Mouse (Mus musculus) CH12.LX (cell line): Measurements from ENCODE around the gene Gm20481. TPM values are rescaled to one million over a fixed set of nuclear protein-coding genes. Genes with fewer than 3 reads are reported as not detected.
A peak's percentile ranks its signal among the peaks of the same experiment; 100 is the strongest.

Experiments used
- DNase-seq: peaks from one replicate; pipeline ENCODE4 v3.0.0-alpha.2; 2013; ENCODE audit errors: extremely low read depth
- H3K27ac ChIP-seq: 2 replicates; pipeline ENCODE4 v1.5.1; 2012; ENCODE audit warnings: low read depth, mild to moderate bottlenecking, control low read depth, moderate library complexity; ENCODE audit not compliant: insufficient read depth
- H3K27me3 ChIP-seq: replicated peaks from 2 replicates; pipeline ENCODE3; 2012; ENCODE audit warnings: inconsistent platforms
- H3K36me3 ChIP-seq, 2 experiments: replicated peaks in 1 of 2; 2 replicates each; pipeline versions ENCODE3 to v1.6.1; 2012; ENCODE audit warnings: inconsistent platforms in 1 of 2, low read length in 1 of 2, mild to moderate bottlenecking in 1 of 2, mixed read lengths in 1 of 2, moderate library complexity in 1 of 2; ENCODE audit not compliant: control insufficient read depth in 1 of 2, insufficient read depth in 1 of 2
- H3K4me1 ChIP-seq, 2 experiments: 2 replicates each; pipeline ENCODE4 v1.6.1; 2012; ENCODE audit warnings: inconsistent platforms in 1 of 2, moderate library complexity in 1 of 2; ENCODE audit not compliant: insufficient read depth in 2 of 2, control insufficient read depth in 1 of 2
- H3K4me2 ChIP-seq: 2 replicates; pipeline ENCODE4 v1.6.1; 2012; ENCODE audit warnings: low read depth, mild to moderate bottlenecking, control low read depth; ENCODE audit not compliant: poor library complexity, insufficient read depth, severe bottlenecking
- H3K4me3 ChIP-seq, 3 experiments: fragments of 150-350 bp in 1 of 3; sonication (generic) in 1 of 3; replicated peaks in 1 of 3; 2 replicates each; pipeline versions ENCODE3 to v1.5.1; 2011 to 2012; ENCODE audit warnings: low read depth in 2 of 3, low read length in 2 of 3, mild to moderate bottlenecking in 2 of 3, moderate library complexity in 2 of 3, control low read depth in 1 of 3, improper control_type of control experiment in 1 of 3, inconsistent platforms in 1 of 3, mixed read lengths in 1 of 3; ENCODE audit not compliant: poor library complexity in 1 of 3
- H3K79me2 ChIP-seq: replicated peaks from 2 replicates; pipeline ENCODE4 v1.6.1; 2012; ENCODE audit warnings: mild to moderate bottlenecking, moderate library complexity; ENCODE audit not compliant: control insufficient read depth, poor library complexity, insufficient read depth, severe bottlenecking; ENCODE audit errors: extremely low read depth
- H3K9ac ChIP-seq: 2 replicates; pipeline ENCODE4 v1.6.1; 2012; ENCODE audit warnings: low read depth, mild to moderate bottlenecking, control low read depth, moderate library complexity; ENCODE audit not compliant: insufficient read depth
- H3K9me3 ChIP-seq: replicated peaks from 2 replicates; pipeline ENCODE3; 2012; ENCODE audit warnings: low read length, inconsistent platforms, mixed read lengths
- CHD1 ChIP-seq: IDR thresholded peaks from 2 replicates; pipeline ENCODE4 v1.6.1; 2012; ENCODE audit warnings: low read depth, low read length, improper control_type of control experiment, inconsistent platforms
- CHD2 ChIP-seq: IDR thresholded peaks from 2 replicates; pipeline ENCODE4 v1.6.1; 2011; ENCODE audit warnings: low read length, improper control_type of control experiment
- CTCF ChIP-seq, 2 experiments: IDR thresholded peaks in 1 of 2; conservative IDR thresholded peaks in 1 of 2; 2 replicates each; pipeline ENCODE4 v1.5.1; 2011 to 2012; ENCODE audit warnings: low read depth in 2 of 2, low read length in 2 of 2, improper control_type of control experiment in 1 of 2, inconsistent platforms in 1 of 2, mild to moderate bottlenecking in 1 of 2, moderate library complexity in 1 of 2
- EP300 ChIP-seq: IDR thresholded peaks from 2 replicates; pipeline ENCODE4 v1.6.1; 2011; ENCODE audit warnings: low read length, improper control_type of control experiment
- HCFC1 ChIP-seq: IDR thresholded peaks from 2 replicates; pipeline ENCODE4 v1.6.1; 2012; ENCODE audit warnings: low read depth, mild to moderate bottlenecking, inconsistent platforms, low read length, improper control_type of control experiment
- IRF4 ChIP-seq: IDR thresholded peaks from 2 replicates; pipeline ENCODE4 v1.6.1; 2014; ENCODE audit warnings: low read depth, mild to moderate bottlenecking, inconsistent platforms, low read length, improper control_type of control experiment
- JUND ChIP-seq: conservative IDR thresholded peaks from 2 replicates; pipeline ENCODE4 v1.6.1; 2011; ENCODE audit warnings: low read depth, low read length, improper control_type of control experiment
- KAT2A ChIP-seq: IDR thresholded peaks from 2 replicates; pipeline ENCODE4 v1.6.1; 2012; ENCODE audit warnings: low read length, improper control_type of control experiment, inconsistent platforms; ENCODE audit not compliant: insufficient replicate concordance
- MAFK ChIP-seq: IDR thresholded peaks from 2 replicates; pipeline ENCODE4 v1.6.1; 2011; ENCODE audit warnings: low read length, improper control_type of control experiment; ENCODE audit not compliant: insufficient replicate concordance
- MXI1 ChIP-seq: IDR thresholded peaks from 2 replicates; pipeline ENCODE4 v1.6.1; 2011; ENCODE audit warnings: mild to moderate bottlenecking, low read depth, low read length, improper control_type of control experiment
- POLR2AphosphoS2 ChIP-seq: IDR thresholded peaks from 2 replicates; pipeline ENCODE4 v1.6.1; 2011; ENCODE audit warnings: low read depth, low read length, improper control_type of control experiment
- SMC3 ChIP-seq: IDR thresholded peaks from 2 replicates; pipeline ENCODE4 v1.6.1; 2011; ENCODE audit warnings: low read depth, low read length, improper control_type of control experiment
- TBP ChIP-seq: conservative IDR thresholded peaks from 2 replicates; pipeline ENCODE4 v1.6.1; 2011; ENCODE audit warnings: low read depth, low read length, improper control_type of control experiment
- TCF12 ChIP-seq: IDR thresholded peaks from 2 replicates; pipeline ENCODE4 v1.6.1; 2014; ENCODE audit warnings: low read depth, mild to moderate bottlenecking, inconsistent platforms, low read length, improper control_type of control experiment
- USF1 ChIP-seq: IDR thresholded peaks from 2 replicates; pipeline ENCODE4 v1.6.1; 2014; ENCODE audit warnings: low read depth, mild to moderate bottlenecking, inconsistent platforms, low read length, improper control_type of control experiment
- ZNF384 ChIP-seq: IDR thresholded peaks from 2 replicates; pipeline ENCODE4 v1.6.1; 2012; ENCODE audit warnings: low read depth, low read length, improper control_type of control experiment, inconsistent platforms
- dilution Hi-C: fragments of 300-500 bp; cut with MboI; formaldehyde crosslinking; loops from 2 replicates; pipeline ENCODE4 v1.14.3; 2020; ENCODE audit warnings: low sequenced_read_pairs; ENCODE audit not compliant: extremely low pct_unique_long_range_greater_than_20kb, extremely low pct_ligation_motif_present
- in situ Hi-C: fragments of 300-500 bp; cut with MboI; formaldehyde crosslinking; loops from 3 replicates; pipeline ENCODE4 v1.14.3; 2019; ENCODE audit warnings: low sequenced_read_pairs, low pct_ligation_motif_present, low pct_unique_long_range_greater_than_20kb, mixed read lengths
- polyA plus RNA-seq: library from polyadenylated mRNA; unstranded; fragments of >175 nt; gene quantifications from 2 replicates; pipeline ENCODE4 v1.2.1, GENCODE M21; 2012; ENCODE audit warnings: low read depth; ENCODE audit not compliant: insufficient read length
- total RNA-seq, 2 experiments: library from RNA; depleted of rRNA; stranded (reverse); fragments of 300-350 nt in 1 of 2; fragments of >200 nt in 1 of 2; gene quantifications; 2 replicates each; pipeline ENCODE4 v1.2.3; 2012 to 2014

Gm20481 gene
- total and polyA plus RNA-seq, 3 experiments = not detected

DNA sequence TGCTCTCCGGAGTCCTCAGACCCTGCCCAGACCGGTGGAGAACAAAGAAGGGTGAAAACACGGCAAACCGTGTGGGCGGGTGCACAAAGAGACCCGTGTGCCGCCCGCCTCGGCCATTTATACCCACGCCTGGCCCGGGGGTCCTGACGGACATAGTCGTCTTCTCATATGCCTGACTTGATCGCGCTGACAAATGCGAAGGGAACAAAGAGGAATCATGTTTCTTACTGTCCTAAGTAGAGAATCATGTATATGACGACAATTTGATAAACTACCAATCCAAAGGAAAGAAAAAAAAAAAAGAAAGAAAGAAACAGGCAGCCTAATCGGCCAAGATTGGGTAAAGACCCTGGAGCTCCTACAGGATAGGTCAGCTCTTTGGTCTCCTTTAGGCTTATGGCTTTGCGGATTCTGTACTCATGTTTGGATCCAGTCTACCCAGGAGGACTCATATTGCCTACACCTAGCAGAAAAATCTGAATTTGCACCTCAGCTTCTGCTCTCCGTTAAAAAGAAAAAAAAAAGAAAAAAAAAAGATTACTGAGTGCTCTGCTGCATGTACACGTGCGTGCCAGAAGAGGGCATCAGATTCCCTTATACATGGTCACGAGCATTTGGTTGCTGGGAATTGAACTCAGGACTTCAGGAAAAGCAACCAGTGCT lies 17.2 kb upstream of the Gm20481 start (continued):
- no peak for TF ChIP-seq EP300
- peak; percentile 98 for TF ChIP-seq POLR2AphosphoS2
- TF ChIP-seq MAFK = no peak
- TF ChIP-seq IRF4 = peak; percentile 17; the same call in 1 of the 2 replicates
- TF ChIP-seq USF1 = no peak
- 0 out of 2 replicates have a peak, but pooled peaks have one; percentile 14 for TF ChIP-seq CHD1

DNA sequence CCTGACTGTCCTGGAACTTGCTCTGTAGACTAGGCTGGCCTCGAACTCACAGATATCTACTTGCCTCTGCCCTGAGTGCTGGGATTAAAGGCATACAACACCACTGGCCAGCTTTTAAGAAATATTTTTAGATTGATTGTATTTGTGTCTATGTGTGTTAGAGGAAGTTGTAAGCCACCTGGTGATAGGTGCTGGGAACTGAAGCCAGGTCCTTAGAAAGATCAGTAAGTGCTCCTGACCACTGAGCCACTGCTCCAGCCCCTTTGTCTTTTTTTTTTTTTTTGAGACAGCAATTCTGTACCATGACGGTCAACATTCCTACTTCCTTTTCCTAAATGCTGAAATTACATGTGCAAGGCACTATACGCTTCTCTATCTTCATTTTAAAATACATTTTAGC lies 16.5 kb upstream of the Gm20481 start:
- peaks cover 19% of the 10 kb centered on the region for H3K79me2 ChIP-seq
- H3K4me1 ChIP-seq = peaks cover 10 to 19% of the 10 kb centered on the region in 2 experiments; a peak in 3 of 4 replicates
- no peaks in the 10 kb centered on the region for H3K9me3 ChIP-seq
- H3K36me3 ChIP-seq = peaks cover 15 to 29% of the 10 kb centered on the region in 2 experiments
- in situ Hi-C loops (no loop called here), dilution Hi-C loops (no loop called here)
- DNase-seq = peak; percentile 49
- H3K27me3 ChIP-seq = no peaks in the 10 kb centered on the region
- no peak overlapping the region for H3K4me2 ChIP-seq
- TF ChIP-seq MXI1 = no peak
- TF ChIP-seq CTCF (conservative IDR thresholded peaks at IDR 0.05 in 1 of 2, IDR thresholded peaks at IDR 0.05 in 1 of 2; ENCODE audit: low read depth in 2 of 2, low read length in 2 of 2) = peak in 1 of 2 experiments; percentile 12; a peak in 1 of 4 replicates
- TF ChIP-seq KAT2A = no peak
- TF ChIP-seq SMC3 = no peak
- TF ChIP-seq JUND = no peak
- no peak for TF ChIP-seq EP300
- peak; percentile 52 for TF ChIP-seq ZNF384
- peak overlapping the region in 1 of 3 experiments; percentile 98 for H3K4me3 ChIP-seq
- H3K9ac ChIP-seq = peak overlapping the region; percentile 92; the same call in 1 of the 2 replicates
- H3K27ac ChIP-seq = no peak overlapping the region

DNA sequence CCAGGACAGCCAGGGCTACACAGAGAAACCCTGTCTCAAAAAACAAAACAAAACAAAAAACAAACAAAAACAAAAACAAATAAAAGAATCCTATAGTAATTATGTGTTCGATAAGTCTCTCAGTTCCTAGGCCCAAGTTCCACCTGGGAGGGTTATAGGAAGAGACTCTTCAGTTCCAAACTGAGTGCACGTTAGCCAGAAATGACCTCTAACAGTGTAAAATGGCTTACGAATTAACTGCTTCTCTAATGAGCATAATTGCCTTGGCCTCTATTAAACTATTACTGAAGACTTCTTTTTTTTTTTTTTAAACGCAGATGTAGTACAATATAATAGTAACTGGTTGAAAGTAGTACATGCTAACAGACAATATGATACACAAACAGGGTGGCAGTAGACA lies 15.8 kb upstream of the Gm20481 start:
- Histone ChIP-seq H3K36me3 (peaks cover 15 to 25% of the 10 kb centered on the region in 2 experiments), H3K9ac (no peak overlapping the region), H3K4me3 (no peak overlapping the region), H3K4me2 (no peak overlapping the region), H3K9me3 (no peaks in the 10 kb centered on the region), H3K27me3 (no peaks in the 10 kb centered on the region), H3K79me2 (peaks cover 19% of the 10 kb centered on the region), H3K4me1 (peaks cover 10 to 19% of the 10 kb centered on the region in 2 experiments; a peak in 3 of 4 replicates), H3K27ac (no peak overlapping the region)
- no peak for DNase-seq
- dilution Hi-C loops (no loop called here), in situ Hi-C loops (no loop called here)
- no peak for TF ChIP-seq HCFC1
- no peak for TF ChIP-seq MAFK
- TF ChIP-seq TCF12 = no peak
- TF ChIP-seq CHD2 = no peak
- no peak for TF ChIP-seq TBP
